Mouse (Mus musculus) CH12.LX (cell line): ENCODE results near the gene C1qtnf1. TPM values are rescaled to one million over a fixed set of nuclear protein-coding genes. Genes with fewer than 3 reads are reported as not detected.
A peak's percentile ranks its signal among the peaks of the same experiment; 100 is the strongest.

ENCODE experiments used
- DNase-seq: peaks from one replicate; pipeline ENCODE4 v3.0.0-alpha.2; 2013; ENCODE audit errors: extremely low read depth
- H3K27ac ChIP-seq: 2 replicates; pipeline ENCODE4 v1.5.1; 2012; ENCODE audit warnings: low read depth, mild to moderate bottlenecking, control low read depth, moderate library complexity; ENCODE audit not compliant: insufficient read depth
- H3K27me3 ChIP-seq: replicated peaks from 2 replicates; pipeline ENCODE3; 2012; ENCODE audit warnings: inconsistent platforms
- H3K36me3 ChIP-seq, 2 experiments: replicated peaks in 1 of 2; 2 replicates each; pipeline versions ENCODE3 to v1.6.1; 2012; ENCODE audit warnings: inconsistent platforms in 1 of 2, low read length in 1 of 2, mild to moderate bottlenecking in 1 of 2, mixed read lengths in 1 of 2, moderate library complexity in 1 of 2; ENCODE audit not compliant: control insufficient read depth in 1 of 2, insufficient read depth in 1 of 2
- H3K4me1 ChIP-seq, 2 experiments: 2 replicates each; pipeline ENCODE4 v1.6.1; 2012; ENCODE audit warnings: inconsistent platforms in 1 of 2, moderate library complexity in 1 of 2; ENCODE audit not compliant: insufficient read depth in 2 of 2, control insufficient read depth in 1 of 2
- H3K4me2 ChIP-seq: 2 replicates; pipeline ENCODE4 v1.6.1; 2012; ENCODE audit warnings: low read depth, mild to moderate bottlenecking, control low read depth; ENCODE audit not compliant: poor library complexity, insufficient read depth, severe bottlenecking
- H3K4me3 ChIP-seq, 3 experiments: fragments of 150-350 bp in 1 of 3; sonication (generic) in 1 of 3; replicated peaks in 1 of 3; 2 replicates each; pipeline versions ENCODE3 to v1.5.1; 2011 to 2012; ENCODE audit warnings: low read depth in 2 of 3, low read length in 2 of 3, mild to moderate bottlenecking in 2 of 3, moderate library complexity in 2 of 3, control low read depth in 1 of 3, improper control_type of control experiment in 1 of 3, inconsistent platforms in 1 of 3, mixed read lengths in 1 of 3; ENCODE audit not compliant: poor library complexity in 1 of 3
- H3K79me2 ChIP-seq: replicated peaks from 2 replicates; pipeline ENCODE4 v1.6.1; 2012; ENCODE audit warnings: mild to moderate bottlenecking, moderate library complexity; ENCODE audit not compliant: control insufficient read depth, poor library complexity, insufficient read depth, severe bottlenecking; ENCODE audit errors: extremely low read depth
- H3K9ac ChIP-seq: 2 replicates; pipeline ENCODE4 v1.6.1; 2012; ENCODE audit warnings: low read depth, mild to moderate bottlenecking, control low read depth, moderate library complexity; ENCODE audit not compliant: insufficient read depth
- H3K9me3 ChIP-seq: replicated peaks from 2 replicates; pipeline ENCODE3; 2012; ENCODE audit warnings: low read length, inconsistent platforms, mixed read lengths
- E2F4 ChIP-seq: IDR thresholded peaks from 2 replicates; pipeline ENCODE4 v1.6.1; 2011; ENCODE audit warnings: low read depth, low read length, improper control_type of control experiment; ENCODE audit not compliant: insufficient replicate concordance
- ELF1 ChIP-seq: IDR thresholded peaks from 2 replicates; pipeline ENCODE4 v1.6.1; 2014; ENCODE audit warnings: low read depth, mild to moderate bottlenecking, inconsistent platforms, low read length, improper control_type of control experiment
- GABPA ChIP-seq: IDR thresholded peaks from 2 replicates; pipeline ENCODE4 v1.6.1; 2012; ENCODE audit warnings: low read depth, low read length, improper control_type of control experiment, inconsistent platforms; ENCODE audit not compliant: insufficient replicate concordance
- HCFC1 ChIP-seq: IDR thresholded peaks from 2 replicates; pipeline ENCODE4 v1.6.1; 2012; ENCODE audit warnings: low read depth, mild to moderate bottlenecking, inconsistent platforms, low read length, improper control_type of control experiment
- IRF4 ChIP-seq: IDR thresholded peaks from 2 replicates; pipeline ENCODE4 v1.6.1; 2014; ENCODE audit warnings: low read depth, mild to moderate bottlenecking, inconsistent platforms, low read length, improper control_type of control experiment
- MAZ ChIP-seq: IDR thresholded peaks from 2 replicates; pipeline ENCODE4 v1.6.1; 2012; ENCODE audit warnings: low read depth, mild to moderate bottlenecking, inconsistent platforms, low read length, improper control_type of control experiment, moderate library complexity
- MEF2A ChIP-seq: IDR thresholded peaks from 2 replicates; pipeline ENCODE4 v1.6.1; 2014; ENCODE audit warnings: low read depth, mild to moderate bottlenecking, inconsistent platforms, low read length, improper control_type of control experiment, borderline replicate concordance
- MYC ChIP-seq: IDR thresholded peaks from 2 replicates; pipeline ENCODE4 v1.6.1; 2011; ENCODE audit warnings: low read depth, mild to moderate bottlenecking, improper control_type of control experiment, low read length
- PAX5 ChIP-seq: IDR thresholded peaks from 2 replicates; pipeline ENCODE4 v1.6.1; 2012; ENCODE audit warnings: low read length, inconsistent platforms, mixed read lengths
- POLR2AphosphoS2 ChIP-seq: IDR thresholded peaks from 2 replicates; pipeline ENCODE4 v1.6.1; 2011; ENCODE audit warnings: low read depth, low read length, improper control_type of control experiment
- SIN3A ChIP-seq: IDR thresholded peaks from 2 replicates; pipeline ENCODE4 v1.6.1; 2012; ENCODE audit warnings: low read length, improper control_type of control experiment, inconsistent platforms
- SMC3 ChIP-seq: IDR thresholded peaks from 2 replicates; pipeline ENCODE4 v1.6.1; 2011; ENCODE audit warnings: low read depth, low read length, improper control_type of control experiment
- TCF12 ChIP-seq: IDR thresholded peaks from 2 replicates; pipeline ENCODE4 v1.6.1; 2014; ENCODE audit warnings: low read depth, mild to moderate bottlenecking, inconsistent platforms, low read length, improper control_type of control experiment
- UBTF ChIP-seq: IDR thresholded peaks from 2 replicates; pipeline ENCODE4 v1.6.1; 2012; ENCODE audit warnings: low read depth, mild to moderate bottlenecking, inconsistent platforms, low read length, improper control_type of control experiment, moderate library complexity
- dilution Hi-C: fragments of 300-500 bp; cut with MboI; formaldehyde crosslinking; loops from 2 replicates; pipeline ENCODE4 v1.14.3; 2020; ENCODE audit warnings: low sequenced_read_pairs; ENCODE audit not compliant: extremely low pct_unique_long_range_greater_than_20kb, extremely low pct_ligation_motif_present
- in situ Hi-C: fragments of 300-500 bp; cut with MboI; formaldehyde crosslinking; loops from 3 replicates; pipeline ENCODE4 v1.14.3; 2019; ENCODE audit warnings: low sequenced_read_pairs, low pct_ligation_motif_present, low pct_unique_long_range_greater_than_20kb, mixed read lengths
- polyA plus RNA-seq: library from polyadenylated mRNA; unstranded; fragments of >175 nt; gene quantifications from 2 replicates; pipeline ENCODE4 v1.2.1, GENCODE M21; 2012; ENCODE audit warnings: low read depth; ENCODE audit not compliant: insufficient read length
- total RNA-seq, 2 experiments: library from RNA; depleted of rRNA; stranded (reverse); fragments of 300-350 nt in 1 of 2; fragments of >200 nt in 1 of 2; gene quantifications; 2 replicates each; pipeline ENCODE4 v1.2.3; 2012 to 2014

C1qtnf1 gene
- total RNA-seq (2012; rRNA removed) (0.13 and 0.76 TPM in 2 replicates), total RNA-seq (2014; rRNA removed) (0.15 and 0.19 TPM in 2 replicates), polyA plus RNA-seq (0.12 TPM in 1 of 2 replicates, not detected in the other)

GRCm38 (mm10) chr11:118427986-118428385 is at the start of gene C1qtnf1:
Gene C1qtnf1, plus strand, starts transcription at chr11:118428203.
- Histone ChIP-seq H3K27me3 (peaks cover 89% of the 10 kb centered on the region), H3K4me2 (peak within 1 kb of the TSS; percentile 21; the same call in 1 of the 2 replicates), H3K79me2 (no peaks in the 10 kb centered on the region), H3K4me1 (peaks cover 13 to 25% of the 10 kb centered on the region in 2 experiments), H3K27ac (no peak within 1 kb of the TSS), H3K9ac (no peak within 1 kb of the TSS), H3K36me3 (no peaks in the 10 kb centered on the region), H3K4me3 (no peak within 1 kb of the TSS), H3K9me3 (no peaks in the 10 kb centered on the region)
- in situ Hi-C loops (loop anchor here (25.0 kb wide), 1 partner anchor 309 kb away; no protein-coding TSS in a partner anchor), dilution Hi-C loops (no loop called here)
- TF ChIP-seq IRF4 (no peak), HCFC1 (no peak), SMC3 (no peak), MAZ (no peak), POLR2AphosphoS2 (no peak), SIN3A (no peak), ELF1 (no peak), TCF12 (no peak), E2F4 (no peak)
- DNase-seq, result no peak

DNA sequence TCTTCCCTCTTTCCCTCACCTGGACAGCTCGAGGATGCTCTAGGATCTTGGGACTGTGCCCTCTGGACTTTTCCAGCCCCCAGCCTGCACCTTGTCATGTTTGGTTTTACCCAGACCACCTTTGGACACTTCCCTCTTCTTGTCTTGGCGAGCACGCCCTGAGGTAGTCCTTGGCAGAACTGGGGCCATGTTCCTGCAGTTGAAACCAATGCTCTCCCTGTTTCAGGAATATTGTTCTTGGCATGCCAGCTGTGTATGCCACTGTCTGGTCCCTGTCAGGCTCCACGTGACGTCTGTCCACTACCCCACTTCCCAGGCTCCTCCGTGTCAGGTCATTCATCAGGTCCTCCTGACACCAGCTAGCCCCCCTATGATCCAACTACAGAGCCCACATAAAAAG is 49.3 kb upstream of the C1qtnf1 start:
- peaks cover 4% of the 10 kb centered on the region for H3K9me3 ChIP-seq
- dilution Hi-C loops, result no loop called here

More for the DNA sequence above, 49.3 kb upstream of the C1qtnf1 start:
- no peak overlapping the region for H3K27ac ChIP-seq
- peaks cover 9 to 27% of the 10 kb centered on the region in 2 experiments for H3K4me1 ChIP-seq
- in situ Hi-C loops, result loop anchor here (5.0 kb wide), 1 partner anchor 51 kb away; no protein-coding TSS in a partner anchor
- no peak overlapping the region for H3K4me2 ChIP-seq
- no peaks in the 10 kb centered on the region for H3K36me3 ChIP-seq
- peaks cover 42% of the 10 kb centered on the region for H3K27me3 ChIP-seq
- no peak overlapping the region for H3K9ac ChIP-seq
- no peak overlapping the region for H3K4me3 ChIP-seq
- H3K79me2 ChIP-seq, result no peaks in the 10 kb centered on the region
- no peak for DNase-seq
- no peak for TF ChIP-seq MYC
- no peak for TF ChIP-seq PAX5
- no peak for TF ChIP-seq UBTF
- no peak for TF ChIP-seq GABPA
- no peak for TF ChIP-seq IRF4
- TF ChIP-seq MEF2A, result no peak
- no peak for TF ChIP-seq TCF12
- TF ChIP-seq, all 38 proteins: peak for 0
